Mouse (Mus musculus) embryonic facial prominence, embryonic 11.5 days (tissue): ENCODE data around the gene Tmem63c. TPM values are rescaled to one million over a fixed set of nuclear protein-coding genes. Genes with fewer than 3 reads are reported as not detected.

Experiments
- ATAC-seq: fragments of 200-750 bp; cut with Nextera tagmentation; replicated peaks from 2 replicates; pipeline ENCODE4 v1.8.0; 2017; ENCODE audit warnings: low read depth; ENCODE audit not compliant: insufficient number of reproducible peaks, low FRiP score, low TSS enrichment
- DNase-seq: peaks from one replicate; pipeline ENCODE4 v3.0.0-alpha.2; 2015; ENCODE audit warnings: low spot score
- H3K27ac ChIP-seq: fragments of 300-500 bp; sonication (generic); replicated peaks from 2 replicates; pipeline ENCODE4 v1.5.1; 2014; ENCODE audit warnings: mild to moderate bottlenecking, low read depth, low read length, control low read depth
- H3K27me3 ChIP-seq: fragments of 300-500 bp; sonication (generic); 2 replicates; pipeline ENCODE4 v1.6.1; 2014; ENCODE audit warnings: mild to moderate bottlenecking, low read length, moderate library complexity, mixed read lengths; ENCODE audit not compliant: control insufficient read depth, insufficient read depth
- H3K36me3 ChIP-seq: fragments of 300-500 bp; sonication (generic); replicated peaks from 2 replicates; pipeline ENCODE4 v1.6.1; 2014; ENCODE audit warnings: low read depth, mild to moderate bottlenecking, low read length, moderate library complexity, mixed read lengths; ENCODE audit not compliant: control insufficient read depth, insufficient read depth
- H3K4me1 ChIP-seq: fragments of 300-500 bp; sonication (generic); 2 replicates; pipeline ENCODE4 v1.6.1; 2014; ENCODE audit warnings: low read length, mixed read lengths; ENCODE audit not compliant: control insufficient read depth, insufficient read depth
- H3K4me2 ChIP-seq: fragments of 300-500 bp; sonication (generic); 2 replicates; pipeline ENCODE4 v1.6.1; 2014; ENCODE audit warnings: low read depth, mild to moderate bottlenecking, control low read depth, low read length, moderate library complexity
- H3K4me3 ChIP-seq: fragments of 300-500 bp; sonication (generic); 2 replicates; pipeline ENCODE4 v1.5.1; 2014; ENCODE audit warnings: low read depth, low read length, control low read depth
- H3K9ac ChIP-seq: fragments of 300-500 bp; sonication (generic); replicated peaks from 2 replicates; pipeline ENCODE4 v1.6.1; 2014; ENCODE audit warnings: mild to moderate bottlenecking, control low read depth, low read length
- H3K9me3 ChIP-seq: fragments of 300-500 bp; sonication (generic); replicated peaks from 2 replicates; pipeline ENCODE4 v1.6.1; 2016; ENCODE audit warnings: mild to moderate bottlenecking, low read length, inconsistent platforms, mixed read lengths; ENCODE audit not compliant: control insufficient read depth
- WGBS: fragments of 180-500 bp; shearing (Covaris S2); extraction: QIAGEN DNeasy Blood & Tissue Kit; methylation state at CpG from one replicate; pipeline ENCODE4 v1.1.7; 2014; 5-methylcytosine and 5-hydroxymethylcytosine counted together
- polyA plus RNA-seq: library from polyadenylated mRNA; unstranded; fragments of >200 nt; fragmentation: Nextera tagmentation; extraction: Ambion mirVana; gene quantifications from 2 replicates; pipeline ENCODE4 v1.2.1, GENCODE M21; 2014

The Tmem63c gene
- polyA plus RNA-seq, 1 experiment from 2014 or later, result 0.14 TPM

GRCm38 (mm10) chr12:87042456-87042855 is 21.3 kb downstream of the Tmem63c start:
- 77% methylated on average over 2 of the region's 2 CpGs for WGBS
- no peak for ATAC-seq
- DNase-seq, result no peak

DNA sequence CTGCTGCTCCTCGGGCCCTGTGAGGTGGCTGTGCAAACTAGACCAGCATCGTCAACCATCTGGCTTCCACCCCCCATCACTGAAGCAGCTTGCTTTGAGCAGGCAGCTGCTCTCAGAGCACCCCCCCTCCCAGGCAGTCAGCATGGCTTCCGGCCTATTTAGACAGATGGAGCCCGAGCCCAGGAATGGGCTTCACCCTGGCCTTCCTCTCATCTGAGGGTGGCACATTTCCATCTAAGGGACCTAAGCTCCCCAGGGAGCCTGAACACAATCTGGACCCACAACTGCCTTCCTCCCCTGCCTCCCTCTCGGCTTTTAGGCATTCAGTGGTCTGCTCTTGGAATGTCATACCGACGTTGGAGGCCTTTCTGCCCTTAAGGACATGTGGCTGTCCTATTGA is 22.1 kb downstream of the Tmem63c start:
- no peak for DNase-seq
- Histone ChIP-seq H3K4me2 (no peak overlapping the region), H3K36me3 (no peaks in the 10 kb centered on the region), H3K4me1 (no peaks in the 10 kb centered on the region), H3K4me3 (no peak overlapping the region), H3K27me3 (no peaks in the 10 kb centered on the region), H3K27ac (no peak overlapping the region), H3K9me3 (no peaks in the 10 kb centered on the region), H3K9ac (no peak overlapping the region)
- ATAC-seq, result no peak
- 68% methylated on average over 7 of the region's 7 CpGs for WGBS

More at GRCm38 (mm10) chr12:87042456-87042855, 21.3 kb downstream of the Tmem63c start:
- H3K27me3 ChIP-seq, result no peaks in the 10 kb centered on the region
- H3K9ac ChIP-seq, result no peak overlapping the region
- H3K4me3 ChIP-seq, result no peak overlapping the region
- H3K36me3 ChIP-seq, result no peaks in the 10 kb centered on the region
- H3K27ac ChIP-seq, result no peak overlapping the region
- no peaks in the 10 kb centered on the region for H3K9me3 ChIP-seq
- H3K4me1 ChIP-seq, result no peaks in the 10 kb centered on the region
- no peak overlapping the region for H3K4me2 ChIP-seq

GRCm38 (mm10) chr12:87044711-87045110 is 23.6 kb downstream of the Tmem63c start:
- WGBS, result 18% methylated on average over 5 of the region's 5 CpGs
- ATAC-seq (peak; percentile 74), DNase-seq (peak; percentile 9)
- Histone ChIP-seq H3K4me1 (no peaks in the 10 kb centered on the region), H3K9me3 (no peaks in the 10 kb centered on the region), H3K4me3 (no peak overlapping the region), H3K36me3 (no peaks in the 10 kb centered on the region), H3K4me2 (no peak overlapping the region), H3K27me3 (no peaks in the 10 kb centered on the region), H3K27ac (no peak overlapping the region), H3K9ac (no peak overlapping the region)

GRCm38 (mm10) chr12:87047536-87047935 is 26.4 kb downstream of the Tmem63c start:
- H3K4me1 ChIP-seq, result no peaks in the 10 kb centered on the region
- no peak overlapping the region for H3K9ac ChIP-seq
- 53% methylated on average over 3 of the region's 3 CpGs for WGBS
- no peak overlapping the region for H3K4me2 ChIP-seq
- no peaks in the 10 kb centered on the region for H3K9me3 ChIP-seq
- H3K27ac ChIP-seq, result no peak overlapping the region
- H3K36me3 ChIP-seq, result no peaks in the 10 kb centered on the region
- no peak for ATAC-seq
- H3K27me3 ChIP-seq, result no peaks in the 10 kb centered on the region
- no peak overlapping the region for H3K4me3 ChIP-seq
- DNase-seq, result no peak

DNA sequence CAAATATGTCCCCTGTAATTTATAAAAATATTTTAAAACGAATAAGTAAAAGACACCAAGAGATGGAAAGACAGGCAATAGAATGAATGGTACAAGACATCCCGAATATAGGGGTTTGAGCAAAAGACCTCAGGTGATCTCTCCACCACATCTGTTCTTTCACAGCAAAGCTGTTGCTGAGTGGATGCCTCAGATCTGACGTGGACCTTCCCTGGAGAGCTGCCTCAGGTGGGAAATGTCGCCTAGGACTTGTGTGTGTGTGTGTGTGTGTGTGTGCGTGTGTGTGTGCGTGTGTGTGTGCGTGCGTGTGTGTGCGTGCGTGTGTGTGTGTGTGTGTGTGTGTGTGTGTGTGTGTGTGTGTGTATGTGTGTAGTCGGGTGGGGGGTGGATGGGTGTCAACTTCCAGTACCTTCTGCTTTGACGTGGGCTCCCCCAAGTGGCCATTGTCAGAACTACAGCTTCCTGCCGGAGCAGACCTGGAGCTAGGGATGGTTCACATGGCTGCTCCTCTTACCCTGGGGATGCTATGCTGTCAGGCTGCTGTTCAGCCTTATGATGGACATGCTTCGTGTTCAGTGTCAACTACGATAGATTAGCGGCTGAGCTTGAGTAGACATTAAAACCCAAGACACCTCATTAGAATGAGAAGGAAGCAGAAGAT is 31.7 kb downstream of the Tmem63c start:
- no peak overlapping the region for H3K9ac ChIP-seq
- H3K4me1 ChIP-seq, result no peaks in the 10 kb centered on the region
- DNase-seq, result peak; percentile 72
- no peak for ATAC-seq
- no peak overlapping the region for H3K4me3 ChIP-seq
- no peak overlapping the region for H3K4me2 ChIP-seq
- 27% methylated on average over 13 of the region's 16 CpGs for WGBS
- H3K27me3 ChIP-seq, result no peaks in the 10 kb centered on the region
- H3K27ac ChIP-seq, result no peak overlapping the region
- no peaks in the 10 kb centered on the region for H3K36me3 ChIP-seq
- no peaks in the 10 kb centered on the region for H3K9me3 ChIP-seq

- no peaks in the 10 kb centered on the region for H3K36me3 ChIP-seq
- H3K27ac ChIP-seq, result no peak overlapping the region
- H3K4me2 ChIP-seq, result no peak overlapping the region
- no peak overlapping the region for H3K9ac ChIP-seq
- DNase-seq (no peak), ATAC-seq (no peak)
- H3K27me3 ChIP-seq, result no peaks in the 10 kb centered on the region
- H3K9me3 ChIP-seq, result no peaks in the 10 kb centered on the region
- no peaks in the 10 kb centered on the region for H3K4me1 ChIP-seq
- no peak overlapping the region for H3K4me3 ChIP-seq
- 70% methylated on average over 7 of the region's 7 CpGs for WGBS
These were observed 33.7 kb downstream of the Tmem63c start for GRCm38 (mm10) chr12:87054873-87055272.

GRCm38 (mm10) chr12:87057066-87057465 is 35.9 kb downstream of the Tmem63c start:
- no peak for DNase-seq

DNA sequence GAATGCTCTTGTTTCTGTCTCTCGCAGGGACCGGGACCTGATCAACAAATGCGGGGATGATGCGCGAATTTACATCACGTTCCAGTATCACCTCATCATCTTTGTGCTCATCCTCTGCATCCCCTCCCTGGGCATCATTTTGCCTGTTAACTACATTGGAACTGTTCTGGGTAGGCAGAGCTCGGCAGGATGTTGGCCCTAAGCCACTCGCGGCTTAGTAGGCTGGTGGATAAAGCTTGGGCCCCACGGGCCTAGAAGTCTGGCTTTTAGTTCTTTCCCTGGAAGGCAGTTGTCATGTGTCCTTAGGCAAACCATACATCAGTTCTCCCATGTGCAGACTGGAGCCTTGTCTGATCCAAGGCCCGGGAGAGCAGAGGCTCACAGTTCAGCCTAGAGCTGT is 44.3 kb downstream of the Tmem63c start:
- Histone ChIP-seq H3K36me3 (no peaks in the 10 kb centered on the region), H3K4me2 (no peak overlapping the region), H3K9ac (no peak overlapping the region), H3K4me1 (no peaks in the 10 kb centered on the region), H3K9me3 (no peaks in the 10 kb centered on the region), H3K27me3 (no peaks in the 10 kb centered on the region), H3K4me3 (no peak overlapping the region), H3K27ac (no peak overlapping the region)
- 88% methylated on average over 11 of the region's 11 CpGs for WGBS
- ATAC-seq, result no peak
- no peak for DNase-seq

More at GRCm38 (mm10) chr12:87057066-87057465, 35.9 kb downstream of the Tmem63c start:
- H3K36me3 ChIP-seq, result no peaks in the 10 kb centered on the region
- 64% methylated on average over 17 of the region's 17 CpGs for WGBS
- no peak overlapping the region for H3K4me2 ChIP-seq
- no peak overlapping the region for H3K4me3 ChIP-seq
- H3K27ac ChIP-seq, result no peak overlapping the region
- ATAC-seq, result no peak
- no peaks in the 10 kb centered on the region for H3K4me1 ChIP-seq
- no peaks in the 10 kb centered on the region for H3K9me3 ChIP-seq
- no peak overlapping the region for H3K9ac ChIP-seq
- no peaks in the 10 kb centered on the region for H3K27me3 ChIP-seq
